Comparison of ENCODE assay signal across 8 mouse cellular contexts in the genomic region with DNA sequence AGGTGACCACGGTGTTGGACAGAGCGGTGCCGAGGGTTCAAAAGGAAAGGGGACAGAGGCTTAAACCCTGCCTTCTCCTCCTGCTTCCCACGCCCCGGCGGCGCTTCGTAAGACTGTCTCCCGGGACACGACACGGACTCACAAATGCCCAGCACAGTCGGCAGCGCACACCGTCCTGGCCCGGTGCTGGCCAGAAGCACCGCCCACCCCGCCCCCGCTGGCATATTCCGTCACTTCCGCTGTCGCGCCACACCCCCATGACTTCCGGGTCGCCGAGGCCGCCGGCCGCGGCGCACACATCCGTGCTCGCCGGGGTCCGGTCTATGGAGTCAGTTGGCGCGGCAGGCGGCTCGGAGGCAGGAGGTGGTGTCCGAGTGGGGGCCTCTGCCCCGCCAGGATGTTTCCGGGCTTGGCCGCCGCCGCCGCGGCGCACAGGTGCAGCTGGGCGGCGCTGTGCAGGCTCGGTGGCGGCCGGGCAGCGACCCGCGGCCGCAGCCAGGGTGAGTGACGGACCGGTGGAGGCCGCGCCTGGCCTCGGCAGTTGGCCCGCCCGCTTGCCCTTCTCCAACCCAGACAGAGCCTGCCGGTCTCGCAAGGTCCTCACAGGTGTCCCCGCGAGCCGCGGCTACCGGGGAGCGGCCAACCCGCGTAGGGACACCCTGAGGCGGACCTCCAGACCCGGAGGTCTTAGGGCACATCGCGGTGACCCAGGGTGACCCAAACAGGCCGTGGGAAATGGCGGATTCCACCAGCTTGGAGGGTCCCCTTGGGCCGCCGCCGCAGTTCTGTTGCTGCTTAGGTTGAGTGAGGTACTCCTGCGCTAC. TPM values are rescaled to one million over a fixed set of nuclear protein-coding genes. Genes with fewer than 3 reads are reported as not detected.
DNase-seq lines count a peak whose midpoint lies in the region; ATAC-seq and TF ChIP-seq lines count a peak whose summit lies in the region.

A gene (plus strand): TSS at position 258 of the 824 bp plus-strand sequence.

- H3K4me2 ChIP-seq in embryonic facial prominence, embryonic 13.5 days, result peak within 1 kb of the TSS; percentile 73
- H3K4me2 ChIP-seq in limb, embryonic 13.5 days (replicated peaks), result peak within 1 kb of the TSS; percentile 81
- peak within 1 kb of the TSS; percentile 82 for H3K4me2 ChIP-seq in midbrain, embryonic 16.5 days (ENCODE audit: low read length)

- TF ChIP-seq EP300 in heart, adult 2 months (IDR thresholded peaks at IDR 0.05; ENCODE audit: insufficient read depth, low read depth, low read length), result peak; percentile 63; the same call in 1 of the 2 replicates

- H3K27ac ChIP-seq in embryonic facial prominence, embryonic 13.5 days, result peak within 1 kb of the TSS; percentile 62; the same call in 1 of the 2 replicates
- H3K27ac ChIP-seq in heart, adult 2 months, result peak within 1 kb of the TSS; percentile 93
- peak within 1 kb of the TSS; percentile 33; the same call in 1 of the 2 replicates for H3K27ac ChIP-seq in limb, embryonic 13.5 days
- H3K27ac ChIP-seq in midbrain, embryonic 16.5 days (ENCODE audit: low read length), result peak within 1 kb of the TSS; percentile 84

- H3K4me3 ChIP-seq in embryonic facial prominence, embryonic 13.5 days, result peak within 1 kb of the TSS; percentile 100
- peak within 1 kb of the TSS; percentile 85 for H3K4me3 ChIP-seq in heart, adult 2 months
- peak within 1 kb of the TSS; percentile 98 for H3K4me3 ChIP-seq in limb, embryonic 13.5 days
- peak within 1 kb of the TSS; percentile 69 for H3K4me3 ChIP-seq in midbrain, embryonic 16.5 days (ENCODE audit: low read depth, low read length)

- peak within 1 kb of the TSS; percentile 93 for H3K9ac ChIP-seq in embryonic facial prominence, embryonic 13.5 days
- peak within 1 kb of the TSS; percentile 95 for H3K9ac ChIP-seq in heart, adult 2 months (ENCODE audit: low read depth, low read length)
- peak within 1 kb of the TSS; percentile 92 for H3K9ac ChIP-seq in limb, embryonic 13.5 days
- peak within 1 kb of the TSS; percentile 88 for H3K9ac ChIP-seq in midbrain, embryonic 16.5 days (ENCODE audit: low read depth, low read length)

- H3K4me1 ChIP-seq in embryonic facial prominence, embryonic 13.5 days, result peaks cover 9% of the 10 kb centered on the region
- peaks cover 1% of the 10 kb centered on the region; the same call in 1 of the 2 replicates for H3K4me1 ChIP-seq in heart, adult 2 months (ENCODE audit: control insufficient read depth, insufficient read depth, low read length)
- peaks cover 10% of the 10 kb centered on the region for H3K4me1 ChIP-seq in limb, embryonic 13.5 days
- peaks cover 12% of the 10 kb centered on the region for H3K4me1 ChIP-seq in midbrain, embryonic 16.5 days (ENCODE audit: control insufficient read depth, insufficient read depth, low read length)

- ATAC-seq in embryonic facial prominence, embryonic 13.5 days (ENCODE audit: insufficient number of reproducible peaks, insufficient read depth, low FRiP score, low TSS enrichment, low read depth), result peak; percentile 86
- ATAC-seq in limb, embryonic 13.5 days (ENCODE audit: low FRiP score, low read depth), result peak; percentile 97
- peak; percentile 98 for ATAC-seq in midbrain, embryonic 16.5 days

- intact Hi-C loops in heart, adult 2 months (cut with DNase I), result loop anchor here (2.0 kb wide), 1 partner anchor 46 kb away; a partner anchor contains a TSS

- WGBS in embryonic facial prominence, embryonic 13.5 days, result under 1% methylated on average over 79 of the region's 83 CpGs
- WGBS in heart, adult 2 months, result 1% methylated on average over 83 of the region's 83 CpGs
- under 1% methylated on average over 66 of the region's 83 CpGs for WGBS in limb, embryonic 13.5 days
- 0% methylated on average over 82 of the region's 83 CpGs for WGBS in midbrain, embryonic 16.5 days

- peak; percentile 95 for TF ChIP-seq POLR2A in heart, adult 2 months (IDR thresholded peaks at IDR 0.05; ENCODE audit: insufficient read depth, low read depth, low read length)

- no peaks in the 10 kb centered on the region for H3K9me3 ChIP-seq in embryonic facial prominence, embryonic 13.5 days
- H3K9me3 ChIP-seq in limb, embryonic 13.5 days, result no peaks in the 10 kb centered on the region
- no peaks in the 10 kb centered on the region for H3K9me3 ChIP-seq in midbrain, embryonic 16.5 days (replicated peaks; ENCODE audit: control insufficient read depth, low read length, poor library complexity, severe bottlenecking)

- TF ChIP-seq CTCF in heart, adult 2 months (IDR thresholded peaks at IDR 0.05), result peak; percentile 51

- 0 out of 2 replicates have a peak, but pooled peaks cover 5% of the 10 kb centered on the region for H3K36me3 ChIP-seq in embryonic facial prominence, embryonic 13.5 days
- peaks cover 11% of the 10 kb centered on the region for H3K36me3 ChIP-seq in heart, adult 2 months (ENCODE audit: control insufficient read depth, insufficient read depth, low read length)
- H3K36me3 ChIP-seq in limb, embryonic 13.5 days, result peaks cover 12% of the 10 kb centered on the region; the same call in 1 of the 2 replicates
- H3K36me3 ChIP-seq in midbrain, embryonic 16.5 days (ENCODE audit: control insufficient read depth, insufficient read depth, low read length), result no peaks in the 10 kb centered on the region

- peaks cover 7% of the 10 kb centered on the region for H3K79me2 ChIP-seq in heart, adult 2 months (replicated peaks; ENCODE audit: control insufficient read depth, insufficient read depth, low read length)

- DNase-seq in 3134 (ENCODE audit: extremely low read depth, insufficient read length, low spot score), result peak; percentile 92
- peak; percentile 96 to 97 for DNase-seq in adrenal gland, postnatal 36 days
- DNase-seq in heart, adult 2 months, result peak; percentile 93 to 96
- DNase-seq in kidney, adult 8-10 months, result peak; percentile 90 to 93
- peak; percentile 94 to 96 for DNase-seq in spleen, postnatal 10 days (ENCODE audit: low spot score in 2 of 2)

- H3K27me3 ChIP-seq in embryonic facial prominence, embryonic 13.5 days, result no peaks in the 10 kb centered on the region
- no peaks in the 10 kb centered on the region for H3K27me3 ChIP-seq in heart, adult 2 months (ENCODE audit: control insufficient read depth, insufficient read depth, low read length)
- H3K27me3 ChIP-seq in limb, embryonic 13.5 days, result no peaks in the 10 kb centered on the region
- H3K27me3 ChIP-seq in midbrain, embryonic 16.5 days (ENCODE audit: control insufficient read depth, insufficient read depth, low read depth, low read length), result no peaks in the 10 kb centered on the region

RNA-seq across cellular contexts. Expression of the gene that starts here (rescaled TPM):
- 100 to 1,000 TPM; 114 to 142 TPM for total RNA-seq in adrenal gland, postnatal 36 days (2021)
- 88.4 and 102 TPM in 2 replicates for polyA plus RNA-seq in embryonic facial prominence, embryonic 13.5 days (2015; fragmentation: Nextera tagmentation; extraction: Ambion mirVana)
- total RNA-seq in heart, adult 2 months (2021), result 100 to 1,000 TPM; 156 to 171 TPM
- 36.2 and 97.0 TPM in 2 replicates for polyA plus RNA-seq in heart, adult 2 months (2012; rRNA removed)
- 95.2 and 97.0 TPM in 2 replicates for polyA plus RNA-seq in limb, embryonic 13.5 days (2015; fragmentation: Nextera tagmentation; extraction: Ambion mirVana)
- polyA plus RNA-seq in midbrain, embryonic 16.5 days (2015; fragmentation: Nextera tagmentation; extraction: Ambion mirVana), result 174 and 183 TPM in 2 replicates

Comparison
In these comparisons a context has a peak if more than half of its experiments do, and no peak if none do; other contexts are left out.
1. Peak in every context shown above with its lines: DNase-seq, ATAC-seq, H3K4me3 ChIP-seq and H3K27ac ChIP-seq.
2. H3K27ac ChIP-seq: peak in every context shown above with its lines; median percentile 93 in heart, adult 2 months; 84 in midbrain, embryonic 16.5 days; 62 in embryonic facial prominence, embryonic 13.5 days; 33 in limb, embryonic 13.5 days.